Mouse (Mus musculus) heart, embryonic 16.5 days (tissue): ENCODE results near the gene Il31ra. TPM values are rescaled to one million over a fixed set of nuclear protein-coding genes. Genes with fewer than 3 reads are reported as not detected.
"Not testable (repeated sequence)": the region's sequence is repeated elsewhere in the genome, so short reads cannot be mapped to it uniquely, and the experiment has no call there.

Experiments used
- ATAC-seq: fragments of 200-750 bp; cut with Nextera tagmentation; replicated peaks from 2 replicates; pipeline ENCODE4 v1.8.0; 2017; ENCODE audit warnings: moderate number of reproducible peaks; ENCODE audit not compliant: insufficient read depth, low FRiP score; ENCODE audit errors: extremely low read depth
- H3K27ac ChIP-seq: fragments of 300-500 bp; sonication (generic); 2 replicates; pipeline ENCODE4 v1.5.1; 2014; ENCODE audit warnings: mild to moderate bottlenecking, low read length, control low read depth, moderate library complexity
- H3K27me3 ChIP-seq: fragments of 300-500 bp; sonication (generic); 2 replicates; pipeline ENCODE4 v1.6.1; 2014; ENCODE audit warnings: low read length, mixed read lengths; ENCODE audit not compliant: control insufficient read depth, insufficient read depth
- H3K36me3 ChIP-seq: fragments of 300-500 bp; sonication (generic); 2 replicates; pipeline ENCODE4 v1.6.1; 2014; ENCODE audit not compliant: control insufficient read depth, insufficient read depth
- H3K4me1 ChIP-seq: fragments of 300-500 bp; sonication (generic); 2 replicates; pipeline ENCODE4 v1.6.1; 2014; ENCODE audit warnings: low read length, mixed read lengths; ENCODE audit not compliant: control insufficient read depth, insufficient read depth
- H3K4me2 ChIP-seq: fragments of 300-500 bp; sonication (generic); 2 replicates; pipeline ENCODE4 v1.6.1; 2014; ENCODE audit warnings: low read depth, mild to moderate bottlenecking, control low read depth, low read length
- H3K4me3 ChIP-seq: fragments of 300-500 bp; sonication (generic); 2 replicates; pipeline ENCODE4 v1.5.1; 2014; ENCODE audit warnings: mild to moderate bottlenecking, control low read depth, low read length
- H3K9ac ChIP-seq: fragments of 300-500 bp; sonication (generic); 2 replicates; pipeline ENCODE4 v1.6.1; 2014; ENCODE audit warnings: low read length, control low read depth
- H3K9me3 ChIP-seq: fragments of 300-500 bp; sonication (generic); replicated peaks from 2 replicates; pipeline ENCODE4 v1.6.1; 2016; ENCODE audit warnings: low read length; ENCODE audit not compliant: control insufficient read depth
- WGBS: fragments of 180-500 bp; shearing (Covaris S2); extraction: QIAGEN DNeasy Blood & Tissue Kit; methylation state at CpG from one replicate; pipeline ENCODE4 v1.1.7; 2014; 5-methylcytosine and 5-hydroxymethylcytosine counted together
- polyA plus RNA-seq: library from polyadenylated mRNA; unstranded; fragments of >200 nt; fragmentation: Nextera tagmentation; extraction: Ambion mirVana; gene quantifications from 2 replicates; pipeline ENCODE4 v1.2.1, GENCODE M21; 2015

Gene Il31ra
- polyA plus RNA-seq, 1 experiment from 2014 or later = 0.17 TPM

DNA sequence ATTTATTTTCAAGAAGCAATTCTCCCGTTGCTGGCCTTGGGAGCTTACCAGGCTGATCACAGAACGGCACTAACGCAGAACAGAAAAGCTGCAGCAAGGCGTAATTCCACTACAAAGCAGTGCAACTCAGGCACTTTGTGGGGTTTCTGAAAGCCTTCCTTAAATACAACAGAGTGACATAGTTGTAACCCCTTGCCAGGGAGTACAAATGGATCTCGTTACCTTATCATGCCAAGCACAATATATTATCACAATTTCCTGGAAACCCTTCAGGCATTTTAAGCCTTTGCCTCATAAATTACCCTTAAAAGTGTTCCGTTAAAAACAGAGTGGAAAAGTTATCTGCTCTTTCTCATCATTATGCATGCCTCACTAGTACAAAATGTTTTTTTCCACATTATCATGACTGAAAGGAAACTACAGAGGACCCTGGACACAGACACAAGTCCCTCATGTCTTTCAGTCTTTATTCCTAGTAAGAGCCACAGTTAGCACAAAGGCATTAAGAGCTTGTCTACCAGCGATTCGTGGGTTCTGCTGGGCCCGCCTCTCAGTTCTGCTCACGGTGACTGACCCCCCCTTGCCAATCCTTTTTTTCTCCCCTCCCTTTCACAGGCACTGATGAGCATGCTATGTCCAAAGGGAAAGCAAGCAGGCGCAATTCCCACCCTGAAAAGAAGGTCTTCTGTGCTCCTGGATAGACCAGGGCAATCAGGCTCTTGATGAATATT, 13.4 kb downstream of the Il31ra start:
- WGBS = 52% methylated on average over 11 of the region's 11 CpGs
- no peak for ATAC-seq

DNA sequence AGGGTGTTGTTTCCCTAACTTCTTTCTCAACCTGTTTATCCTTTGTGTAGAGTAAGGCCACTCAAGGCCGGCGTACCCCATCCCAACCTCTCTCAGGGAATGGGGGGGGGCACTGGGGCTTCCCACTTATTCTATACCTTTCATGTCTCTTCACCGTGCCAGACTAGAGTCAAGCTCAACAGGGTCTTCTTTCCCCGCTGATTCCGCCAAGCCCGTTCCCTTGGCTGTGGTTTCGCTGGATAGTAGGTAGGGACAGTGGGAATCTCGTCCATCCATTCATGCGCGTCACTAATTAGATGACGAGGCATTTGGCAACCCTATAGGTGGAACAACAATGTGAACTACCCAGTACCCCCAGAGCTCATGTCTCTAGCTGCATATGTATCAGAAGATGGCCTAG, 16.1 kb downstream of the Il31ra start:
- H3K36me3 ChIP-seq, H3K9ac ChIP-seq, H3K27ac ChIP-seq, H3K4me3 ChIP-seq, H3K27me3 ChIP-seq, H3K4me2 ChIP-seq, H3K9me3 ChIP-seq, ATAC-seq, H3K4me1 ChIP-seq: not testable (repeated sequence)
- 69% methylated on average over 11 of the region's 11 CpGs for WGBS

More for the DNA sequence above, 13.4 kb downstream of the Il31ra start:
- Histone ChIP-seq H3K4me2 (no peak overlapping the region), H3K4me3 (no peak overlapping the region), H3K36me3 (no peaks in the 10 kb centered on the region), H3K27ac (no peak overlapping the region), H3K9me3 (no peaks in the 10 kb centered on the region), H3K9ac (no peak overlapping the region), H3K27me3 (no peaks in the 10 kb centered on the region), H3K4me1 (no peaks in the 10 kb centered on the region)

DNA sequence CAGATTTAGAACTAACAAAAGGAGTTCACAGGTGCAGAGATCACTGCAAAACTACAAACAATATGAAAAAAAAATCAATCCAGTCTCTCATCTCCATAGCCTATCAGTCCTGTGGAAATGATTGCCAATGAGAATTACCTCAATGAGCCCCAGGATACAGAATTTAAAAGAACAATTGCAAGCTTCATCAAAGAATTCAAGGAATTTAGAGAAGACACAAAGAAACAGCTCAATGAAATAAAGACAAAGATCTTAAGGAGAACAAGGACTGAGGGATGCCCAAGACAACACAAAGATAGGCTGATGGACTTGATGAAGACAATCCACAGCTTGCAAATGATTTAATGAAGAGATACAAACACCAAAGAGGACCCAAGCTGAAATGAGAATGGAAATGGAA, 20.4 kb downstream of the Il31ra start:
- Histone ChIP-seq H3K4me2 (no peak overlapping the region), H3K4me1 (no peaks in the 10 kb centered on the region), H3K36me3 (no peaks in the 10 kb centered on the region)

DNA sequence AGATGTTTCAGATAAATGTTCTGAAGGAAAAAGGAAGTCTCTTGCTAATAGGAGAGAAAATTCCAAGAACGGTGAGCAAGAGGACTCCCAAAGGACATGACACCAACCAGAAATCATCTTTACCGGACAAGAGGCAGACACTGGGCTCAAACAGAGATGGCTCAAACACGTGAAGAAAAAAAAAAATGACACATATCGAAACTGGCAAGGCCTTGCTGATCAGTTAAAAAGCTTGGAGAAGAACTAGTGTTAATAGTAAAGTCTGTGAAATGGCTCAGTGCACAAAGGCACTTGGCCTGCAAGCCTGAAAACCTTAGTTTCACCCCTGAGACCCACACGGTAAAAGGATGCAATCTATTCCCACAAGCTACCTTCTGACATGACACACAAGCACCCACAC, 23.4 kb downstream of the Il31ra start:
- H3K4me2 ChIP-seq = no peak overlapping the region
- 70% methylated on average over 5 of the region's 5 CpGs for WGBS
- H3K9me3 ChIP-seq = no peaks in the 10 kb centered on the region
- ATAC-seq = no peak
- H3K36me3 ChIP-seq = no peaks in the 10 kb centered on the region
- no peak overlapping the region for H3K9ac ChIP-seq
- H3K27ac ChIP-seq = no peak overlapping the region
- no peak overlapping the region for H3K4me3 ChIP-seq
- no peaks in the 10 kb centered on the region for H3K27me3 ChIP-seq
- H3K4me1 ChIP-seq = no peaks in the 10 kb centered on the region

More for the DNA sequence above, 20.4 kb downstream of the Il31ra start:
- no peak overlapping the region for H3K27ac ChIP-seq
- no peak for ATAC-seq
- H3K9ac ChIP-seq = no peak overlapping the region
- no peaks in the 10 kb centered on the region for H3K9me3 ChIP-seq
- no peaks in the 10 kb centered on the region for H3K27me3 ChIP-seq
- no peak overlapping the region for H3K4me3 ChIP-seq

DNA sequence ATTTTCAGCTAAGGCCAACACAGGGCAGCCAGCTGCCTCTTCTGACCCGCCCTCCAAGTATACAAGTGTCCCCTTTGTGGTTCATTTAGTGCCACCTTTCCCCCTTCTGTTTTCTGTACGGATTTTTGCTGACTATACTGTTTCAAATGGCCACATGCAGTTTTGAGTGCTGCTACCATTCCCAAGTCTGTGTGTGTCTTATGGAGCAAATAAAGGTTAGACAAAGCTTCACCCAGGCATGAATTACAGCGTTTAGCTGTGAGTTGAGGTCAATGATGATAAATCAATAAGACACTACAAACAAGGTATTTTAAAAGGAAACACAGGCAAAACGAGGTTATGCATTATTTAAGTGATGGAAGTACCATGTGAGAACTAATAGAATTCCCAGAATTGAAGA, 24.6 kb downstream of the Il31ra start:
- no peak overlapping the region for H3K27ac ChIP-seq
- no peak overlapping the region for H3K9ac ChIP-seq
- no peaks in the 10 kb centered on the region for H3K36me3 ChIP-seq
- no peaks in the 10 kb centered on the region for H3K9me3 ChIP-seq
- ATAC-seq = no peak
- no peak overlapping the region for H3K4me2 ChIP-seq
- no peaks in the 10 kb centered on the region for H3K27me3 ChIP-seq
- H3K4me1 ChIP-seq = no peaks in the 10 kb centered on the region
- H3K4me3 ChIP-seq = no peak overlapping the region
- WGBS = 64% methylated on average over 4 of the region's 4 CpGs

DNA sequence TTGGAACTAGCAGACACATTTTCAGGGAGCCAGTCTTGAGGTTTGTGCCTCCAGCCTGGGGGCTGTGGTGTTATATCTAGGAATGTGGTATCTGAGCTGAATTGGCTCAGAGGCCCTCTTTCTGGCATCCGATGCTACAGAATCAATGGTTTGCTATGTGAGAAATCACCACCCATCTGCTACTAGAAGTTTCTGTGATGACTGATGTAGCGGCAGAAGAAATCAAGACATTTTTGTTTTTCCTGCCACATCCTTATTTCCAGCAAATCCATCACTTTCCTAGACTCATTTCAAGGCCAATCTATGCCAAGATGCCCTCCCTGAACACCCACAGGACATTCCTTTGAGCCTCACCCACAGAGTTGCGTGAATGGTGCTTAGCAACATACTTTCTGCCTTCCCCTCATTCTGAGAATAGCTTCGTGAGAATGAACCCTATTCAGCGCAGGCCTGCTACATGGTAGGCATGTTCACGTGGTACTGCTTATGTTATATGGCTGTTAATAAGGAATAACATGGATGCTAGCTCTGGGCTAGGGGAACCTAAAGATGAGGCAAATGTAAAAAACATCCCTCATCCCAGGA, 33.5 kb downstream of the Il31ra start:
- Histone ChIP-seq H3K4me1 (no peaks in the 10 kb centered on the region), H3K36me3 (no peaks in the 10 kb centered on the region), H3K9ac (no peak overlapping the region), H3K4me3 (no peak overlapping the region), H3K4me2 (no peak overlapping the region), H3K9me3 (no peaks in the 10 kb centered on the region), H3K27me3 (no peaks in the 10 kb centered on the region), H3K27ac (no peak overlapping the region)
- ATAC-seq = no peak
- 76% methylated on average over 6 of the region's 6 CpGs for WGBS

DNA sequence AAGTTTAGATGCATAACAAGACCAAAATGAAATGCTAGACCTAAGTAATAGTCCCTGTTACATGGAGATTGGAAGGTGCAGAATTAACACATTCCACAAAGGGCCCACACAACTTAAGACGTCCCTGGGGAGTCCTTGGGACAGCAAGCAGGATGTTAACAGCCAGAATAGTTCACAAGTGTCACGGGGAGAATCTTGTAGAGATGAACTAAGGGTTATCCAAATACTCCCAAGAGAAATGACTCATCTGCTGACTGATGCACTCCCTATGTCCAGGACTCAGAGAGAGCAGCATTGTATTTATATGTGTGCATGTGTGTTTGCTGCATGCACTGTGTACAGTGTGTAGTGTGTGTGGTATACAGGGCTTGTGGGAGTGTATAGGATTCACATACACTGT, 37.7 kb downstream of the Il31ra start:
- ATAC-seq = no peak
- Histone ChIP-seq H3K9ac (no peak overlapping the region), H3K4me2 (no peak overlapping the region), H3K9me3 (no peaks in the 10 kb centered on the region), H3K36me3 (no peaks in the 10 kb centered on the region), H3K27ac (no peak overlapping the region), H3K4me1 (no peaks in the 10 kb centered on the region), H3K4me3 (no peak overlapping the region), H3K27me3 (no peaks in the 10 kb centered on the region)
- WGBS = 33% methylated on average over 2 of the region's 2 CpGs

DNA sequence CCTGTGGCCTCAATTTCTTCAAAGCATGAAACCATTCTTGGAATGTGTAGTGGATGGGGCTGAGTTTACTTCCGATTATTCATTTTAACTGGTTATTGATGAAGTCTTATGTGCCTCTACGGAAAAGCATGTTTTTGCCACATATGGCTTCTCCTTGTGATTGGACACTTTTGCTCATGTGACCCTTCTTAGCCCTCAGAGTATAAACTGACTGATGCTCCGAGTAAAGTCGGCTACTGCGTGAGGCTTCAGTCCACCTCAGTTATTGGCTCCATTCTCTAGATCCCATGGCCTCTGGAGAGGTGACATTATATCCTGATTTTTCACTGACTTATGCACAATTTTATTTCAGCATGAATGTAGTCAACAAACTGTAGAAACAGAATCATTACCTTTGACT, 40.9 kb downstream of the Il31ra start:
- no peak overlapping the region for H3K4me2 ChIP-seq
- H3K27me3 ChIP-seq = no peaks in the 10 kb centered on the region
- no peaks in the 10 kb centered on the region for H3K4me1 ChIP-seq
- no peak overlapping the region for H3K4me3 ChIP-seq
- no peaks in the 10 kb centered on the region for H3K9me3 ChIP-seq
- no peak overlapping the region for H3K27ac ChIP-seq
- 89% methylated on average over 5 of the region's 5 CpGs for WGBS
- no peak overlapping the region for H3K9ac ChIP-seq
- no peak for ATAC-seq
- H3K36me3 ChIP-seq = no peaks in the 10 kb centered on the region

DNA sequence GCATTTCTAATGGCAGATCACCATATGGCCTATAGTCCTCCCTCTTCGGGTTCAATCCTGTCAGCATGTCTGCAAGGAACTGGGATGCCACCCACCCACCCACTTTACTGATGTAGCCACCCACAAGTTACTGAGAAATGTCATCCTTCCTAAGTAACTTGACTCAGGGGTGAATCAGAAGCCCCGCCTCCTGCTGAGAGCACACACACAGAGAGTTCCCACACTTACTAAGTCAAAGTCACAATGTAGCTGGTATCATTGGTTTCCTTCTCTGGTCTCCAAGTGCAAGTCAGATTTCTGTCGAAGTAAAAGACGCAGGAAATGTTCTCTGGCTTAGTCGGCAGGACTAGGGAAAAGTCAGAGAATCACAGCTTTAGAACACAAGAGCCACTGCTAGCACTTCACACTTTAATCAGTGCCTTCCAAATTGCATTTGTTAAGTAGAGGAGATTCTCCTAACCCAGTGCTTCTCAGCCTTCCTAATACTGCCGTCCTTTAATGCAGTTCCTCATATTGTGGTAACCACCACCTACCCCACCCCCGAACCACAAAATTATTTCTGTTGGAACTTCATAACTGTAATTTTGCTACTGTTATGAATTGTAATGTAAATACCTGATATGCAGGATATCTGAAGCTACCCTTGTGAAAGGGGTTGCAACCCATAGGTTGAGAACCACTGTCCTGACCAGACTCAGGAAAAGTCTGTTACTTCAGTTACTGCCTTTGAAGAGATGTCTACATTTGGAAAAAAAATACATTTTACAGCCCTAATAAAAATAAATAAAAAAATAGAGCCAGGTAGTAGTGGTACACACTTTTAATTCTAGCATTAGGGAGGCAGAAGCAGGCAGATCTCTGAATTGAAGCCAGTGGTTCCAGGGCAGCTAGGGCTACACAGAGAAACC, 42.3 kb downstream of the Il31ra start:
- 63% methylated on average over 7 of the region's 7 CpGs for WGBS
- no peak overlapping the region for H3K27ac ChIP-seq

More for the DNA sequence above, 42.3 kb downstream of the Il31ra start:
- H3K4me1 ChIP-seq = no peaks in the 10 kb centered on the region
- H3K9me3 ChIP-seq = no peaks in the 10 kb centered on the region
- ATAC-seq = no peak
- no peak overlapping the region for H3K4me3 ChIP-seq
- H3K4me2 ChIP-seq = no peak overlapping the region
- H3K36me3 ChIP-seq = no peaks in the 10 kb centered on the region
- H3K27me3 ChIP-seq = no peaks in the 10 kb centered on the region
- no peak overlapping the region for H3K9ac ChIP-seq
